Comparison of ENCODE assay signal across 8 mouse cellular contexts in genomic region chr9:109096251-109096661, GRCm38 (mm10). TPM values are rescaled to one million over a fixed set of nuclear protein-coding genes. Genes with fewer than 3 reads are reported as not detected.
DNase-seq lines count a peak whose midpoint lies in the region; ATAC-seq lines count a peak whose summit lies in the region.

No protein-coding gene starts in this region.

- WGBS in kidney, embryonic 16.5 days: 13% methylated on average over 9 of the region's 9 CpGs
- WGBS in forebrain, embryonic 12.5 days: 8% methylated on average over 9 of the region's 9 CpGs
- WGBS in limb, embryonic 10.5 days: 33% methylated on average over 9 of the region's 9 CpGs
- WGBS in neural tube, embryonic 12.5 days: 11% methylated on average over 9 of the region's 9 CpGs

- H3K4me3 ChIP-seq in kidney, embryonic 16.5 days (ENCODE audit: low read length): peak overlapping the region; percentile 75
- H3K4me3 ChIP-seq in forebrain, embryonic 12.5 days (replicated peaks): peak overlapping the region; percentile 74
- H3K4me3 ChIP-seq in limb, embryonic 10.5 days: peak overlapping the region; percentile 81
- H3K4me3 ChIP-seq in neural tube, embryonic 12.5 days: peak overlapping the region; percentile 72

- H3K9me3 ChIP-seq in kidney, embryonic 16.5 days (ENCODE audit: low read length): no peaks in the 10 kb centered on the region
- H3K9me3 ChIP-seq in forebrain, embryonic 12.5 days: no peaks in the 10 kb centered on the region
- no peaks in the 10 kb centered on the region for H3K9me3 ChIP-seq in limb, embryonic 10.5 days (replicated peaks)
- no peaks in the 10 kb centered on the region for H3K9me3 ChIP-seq in neural tube, embryonic 12.5 days

- DNase-seq in kidney, postnatal 25 days: no peak
- DNase-seq in NIH3T3 (ENCODE audit: low read depth): peak; percentile 60
- peak; percentile 57 for DNase-seq in limb, embryonic 10.5 days (ENCODE audit: low spot score)
- no peak for DNase-seq in gastrocnemius, postnatal 25 days

- H3K36me3 ChIP-seq in kidney, embryonic 16.5 days (ENCODE audit: insufficient read depth, low read length): peaks cover 17% of the 10 kb centered on the region
- H3K36me3 ChIP-seq in forebrain, embryonic 12.5 days (replicated peaks): peaks cover 41% of the 10 kb centered on the region
- peaks cover 45% of the 10 kb centered on the region for H3K36me3 ChIP-seq in limb, embryonic 10.5 days
- H3K36me3 ChIP-seq in neural tube, embryonic 12.5 days: peaks cover 36% of the 10 kb centered on the region

- no peaks in the 10 kb centered on the region for H3K27me3 ChIP-seq in kidney, embryonic 16.5 days (ENCODE audit: insufficient read depth, low read length)
- H3K27me3 ChIP-seq in forebrain, embryonic 12.5 days: peaks cover 5% of the 10 kb centered on the region; the same call in 1 of the 2 replicates
- no peaks in the 10 kb centered on the region for H3K27me3 ChIP-seq in limb, embryonic 10.5 days (ENCODE audit: low read depth, poor library complexity, severe bottlenecking)
- no peaks in the 10 kb centered on the region for H3K27me3 ChIP-seq in neural tube, embryonic 12.5 days (replicated peaks)

- peak overlapping the region; percentile 98 for H3K9ac ChIP-seq in kidney, embryonic 16.5 days (replicated peaks; ENCODE audit: low read length)
- peak overlapping the region; percentile 97 for H3K9ac ChIP-seq in forebrain, embryonic 12.5 days
- H3K9ac ChIP-seq in neural tube, embryonic 12.5 days: peak overlapping the region; percentile 93

- no peak for ATAC-seq in kidney, embryonic 16.5 days (ENCODE audit: low FRiP score, low TSS enrichment)
- no peak; the same call in 1 of the 2 replicates for ATAC-seq in forebrain, embryonic 12.5 days (ENCODE audit: low FRiP score)
- ATAC-seq in neural tube, embryonic 12.5 days (ENCODE audit: low FRiP score, low read depth): 0 out of 2 replicates have a peak, but pooled peaks have one; percentile 4
- no peak for ATAC-seq in inflammation-experienced regulatory T-cells, adult 6 months

- peak overlapping the region; percentile 99 for H3K27ac ChIP-seq in kidney, embryonic 16.5 days (ENCODE audit: low read length)
- peak overlapping the region; percentile 100 for H3K27ac ChIP-seq in forebrain, embryonic 12.5 days
- peak overlapping the region; percentile 100 for H3K27ac ChIP-seq in limb, embryonic 10.5 days
- H3K27ac ChIP-seq in neural tube, embryonic 12.5 days: peak overlapping the region; percentile 100

- peak overlapping the region; percentile 74 for H3K4me2 ChIP-seq in kidney, embryonic 16.5 days (replicated peaks; ENCODE audit: low read depth, low read length)
- peak overlapping the region; percentile 95 for H3K4me2 ChIP-seq in forebrain, embryonic 12.5 days
- H3K4me2 ChIP-seq in neural tube, embryonic 12.5 days (replicated peaks): peak overlapping the region; percentile 88

- H3K4me1 ChIP-seq in kidney, embryonic 16.5 days (ENCODE audit: insufficient read depth, low read length): peaks cover 69% of the 10 kb centered on the region
- peaks cover 56% of the 10 kb centered on the region for H3K4me1 ChIP-seq in forebrain, embryonic 12.5 days
- peaks cover 58% of the 10 kb centered on the region for H3K4me1 ChIP-seq in limb, embryonic 10.5 days
- peaks cover 54% of the 10 kb centered on the region for H3K4me1 ChIP-seq in neural tube, embryonic 12.5 days

RNA-seq across cellular contexts. Expression of gene Plxnb1, which starts 1.1 kb away (rescaled TPM):
- 18.9 and 19.8 TPM in 2 replicates for polyA plus RNA-seq in kidney, embryonic 16.5 days (2015; fragmentation: Nextera tagmentation; extraction: Ambion mirVana)
- 39.9 and 44.4 TPM in 2 replicates for polyA plus RNA-seq in forebrain, embryonic 12.5 days (2016; fragmentation: Nextera tagmentation; extraction: Ambion mirVana)
- polyA plus RNA-seq in limb, embryonic 10.5 days (2016; fragmentation: Nextera tagmentation; extraction: Ambion mirVana): 18.6 and 23.7 TPM in 2 replicates
- polyA plus RNA-seq in neural tube, embryonic 12.5 days (2016; fragmentation: Nextera tagmentation; extraction: Ambion mirVana): 33.3 and 38.3 TPM in 2 replicates
- 1 to 10 TPM; 1.1 to 1.5 (median 1.1) TPM for polyA plus RNA-seq in inflammation-experienced regulatory T-cells, adult 6 months (2017; shearing (Covaris generic))
- total RNA-seq in gastrocnemius, postnatal 25 days (2021): 1 to 10 TPM; 1.0 to 1.7 TPM

RNA-seq across cellular contexts. Expression of gene Tma7, which starts 13.9 kb away (rescaled TPM):
- polyA plus RNA-seq in kidney, embryonic 16.5 days (2015; fragmentation: Nextera tagmentation; extraction: Ambion mirVana): 494 and 537 TPM in 2 replicates
- 734 and 744 TPM in 2 replicates for polyA plus RNA-seq in forebrain, embryonic 12.5 days (2016; fragmentation: Nextera tagmentation; extraction: Ambion mirVana)
- 805 and 864 TPM in 2 replicates for polyA plus RNA-seq in limb, embryonic 10.5 days (2016; fragmentation: Nextera tagmentation; extraction: Ambion mirVana)
- 739 and 773 TPM in 2 replicates for polyA plus RNA-seq in neural tube, embryonic 12.5 days (2016; fragmentation: Nextera tagmentation; extraction: Ambion mirVana)
- polyA plus RNA-seq in inflammation-experienced regulatory T-cells, adult 6 months (2017; shearing (Covaris generic)): 100 to 1,000 TPM; 763 to 998 (median 907) TPM
- 100 to 1,000 TPM; 238 to 253 TPM for total RNA-seq in gastrocnemius, postnatal 25 days (2021)

RNA-seq across cellular contexts. Expression of gene Ccdc51, which starts 14.0 kb away (rescaled TPM):
- polyA plus RNA-seq in kidney, embryonic 16.5 days (2015; fragmentation: Nextera tagmentation; extraction: Ambion mirVana): 16.5 and 16.8 TPM in 2 replicates
- polyA plus RNA-seq in forebrain, embryonic 12.5 days (2016; fragmentation: Nextera tagmentation; extraction: Ambion mirVana): 13.9 and 14.9 TPM in 2 replicates
- polyA plus RNA-seq in limb, embryonic 10.5 days (2016; fragmentation: Nextera tagmentation; extraction: Ambion mirVana): 13.6 and 14.1 TPM in 2 replicates
- polyA plus RNA-seq in neural tube, embryonic 12.5 days (2016; fragmentation: Nextera tagmentation; extraction: Ambion mirVana): 14.5 and 15.0 TPM in 2 replicates
- polyA plus RNA-seq in inflammation-experienced regulatory T-cells, adult 6 months (2017; shearing (Covaris generic)): 10 to 100 TPM; 12.1 to 15.5 (median 12.3) TPM
- total RNA-seq in gastrocnemius, postnatal 25 days (2021): 1 to 10 TPM; 6.9 to 7.5 TPM

RNA-seq across cellular contexts. Expression of gene Atrip, which starts 22.3 kb away (rescaled TPM):
- polyA plus RNA-seq in kidney, embryonic 16.5 days (2015; fragmentation: Nextera tagmentation; extraction: Ambion mirVana): 26.7 and 30.7 TPM in 2 replicates
- 32.4 and 32.5 TPM in 2 replicates for polyA plus RNA-seq in forebrain, embryonic 12.5 days (2016; fragmentation: Nextera tagmentation; extraction: Ambion mirVana)
- polyA plus RNA-seq in limb, embryonic 10.5 days (2016; fragmentation: Nextera tagmentation; extraction: Ambion mirVana): 35.3 and 36.8 TPM in 2 replicates
- polyA plus RNA-seq in neural tube, embryonic 12.5 days (2016; fragmentation: Nextera tagmentation; extraction: Ambion mirVana): 29.8 and 30.1 TPM in 2 replicates
- polyA plus RNA-seq in inflammation-experienced regulatory T-cells, adult 6 months (2017; shearing (Covaris generic)): 10 to 100 TPM; 19.2 to 28.2 (median 24.9) TPM
- 1 to 10 TPM; 7.9 to 8.4 TPM for total RNA-seq in gastrocnemius, postnatal 25 days (2021)

RNA-seq across cellular contexts. Expression of gene Trex1, which starts 36.7 kb away (rescaled TPM):
- 13.6 and 16.6 TPM in 2 replicates for polyA plus RNA-seq in kidney, embryonic 16.5 days (2015; fragmentation: Nextera tagmentation; extraction: Ambion mirVana)
- polyA plus RNA-seq in forebrain, embryonic 12.5 days (2016; fragmentation: Nextera tagmentation; extraction: Ambion mirVana): 8.4 and 8.9 TPM in 2 replicates
- polyA plus RNA-seq in limb, embryonic 10.5 days (2016; fragmentation: Nextera tagmentation; extraction: Ambion mirVana): 7.5 and 9.4 TPM in 2 replicates
- polyA plus RNA-seq in neural tube, embryonic 12.5 days (2016; fragmentation: Nextera tagmentation; extraction: Ambion mirVana): 8.9 and 10.6 TPM in 2 replicates
- 10 to 100 TPM; 42.7 to 50.3 (median 49.9) TPM for polyA plus RNA-seq in inflammation-experienced regulatory T-cells, adult 6 months (2017; shearing (Covaris generic))
- 10 to 100 TPM in 1 of 2 experiments, 1 to 10 TPM in 1; 9.7 to 10.5 TPM for total RNA-seq in gastrocnemius, postnatal 25 days (2021)

Comparison
In these comparisons a context has a peak if more than half of its experiments do, and no peak if none do; other contexts are left out.
1. DNase-seq: peak in NIH3T3 (single experiment) and limb, embryonic 10.5 days (single experiment); none in kidney, postnatal 25 days (0 of 2) and gastrocnemius, postnatal 25 days (single experiment).
2. Peak in every context shown above with its lines, with median percentiles within 50 percentile points of each other: H3K27ac ChIP-seq, H3K4me2 ChIP-seq, H3K4me3 ChIP-seq and H3K9ac ChIP-seq.